Mouse (Mus musculus): ENCODE data around the gene Rabggtb. TPM values are rescaled to one million over a fixed set of nuclear protein-coding genes. Genes with fewer than 3 reads are reported as not detected.

The Rabggtb gene
- total RNA-seq, 2 experiments from 2014 or later: 64.1 to 65.0 TPM

DNA sequence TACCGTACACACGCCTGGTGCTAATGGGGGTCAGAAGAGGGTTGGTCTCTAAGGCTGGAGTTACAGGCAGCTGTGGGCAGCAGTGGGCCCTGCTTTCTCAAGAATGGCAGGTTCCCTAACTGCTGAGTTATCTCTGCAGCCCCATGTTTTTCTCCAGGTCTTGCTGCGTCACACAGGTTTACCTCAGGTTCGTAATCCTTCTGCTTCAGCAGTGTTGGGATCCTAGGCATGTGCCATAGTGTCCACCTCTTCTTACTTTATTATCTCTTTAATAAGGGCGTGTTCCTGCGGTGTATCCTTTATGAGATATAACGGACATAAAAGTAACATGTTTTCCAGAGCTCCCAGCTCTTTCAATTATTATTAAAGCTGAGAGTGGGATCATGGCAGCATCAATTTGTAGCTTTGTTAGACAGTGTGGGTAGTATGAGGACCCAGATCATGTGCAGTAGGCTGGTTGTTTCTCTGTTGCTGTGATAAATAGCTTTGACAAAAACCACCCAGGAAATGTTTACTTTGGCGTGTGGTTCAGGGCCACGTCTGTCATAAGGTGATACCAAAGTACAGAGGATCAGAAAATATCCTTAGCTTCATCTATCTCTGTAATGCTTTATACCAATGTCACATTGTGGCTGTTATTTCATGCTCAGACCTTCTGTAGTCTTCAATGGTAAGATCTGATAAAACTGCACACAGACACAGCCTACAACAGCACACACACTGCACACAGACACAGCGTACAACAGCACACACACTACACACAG is 8.5 kb upstream of the Rabggtb start:
- no peak for DNase-seq

DNA sequence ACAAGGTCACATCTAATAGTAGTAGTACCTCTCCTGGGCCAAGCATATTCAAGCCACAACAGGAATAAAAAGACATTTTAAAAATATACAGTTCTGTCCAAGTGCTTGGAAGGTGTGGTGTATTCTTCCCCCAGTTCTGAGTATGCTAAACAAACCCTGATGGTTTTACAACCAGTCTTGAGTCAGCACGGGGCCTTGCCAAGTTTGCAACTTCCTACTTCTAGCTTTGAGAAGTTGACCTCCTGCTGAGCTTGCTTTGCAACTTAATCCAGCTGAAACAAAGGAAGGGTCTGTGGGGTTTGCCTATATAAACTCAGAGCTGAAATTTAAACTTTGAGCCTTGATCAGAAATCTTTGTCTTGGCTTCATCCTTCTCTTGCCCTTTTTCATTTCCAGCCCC is 4.4 kb upstream of the Rabggtb start:
- no peak for DNase-seq

DNA sequence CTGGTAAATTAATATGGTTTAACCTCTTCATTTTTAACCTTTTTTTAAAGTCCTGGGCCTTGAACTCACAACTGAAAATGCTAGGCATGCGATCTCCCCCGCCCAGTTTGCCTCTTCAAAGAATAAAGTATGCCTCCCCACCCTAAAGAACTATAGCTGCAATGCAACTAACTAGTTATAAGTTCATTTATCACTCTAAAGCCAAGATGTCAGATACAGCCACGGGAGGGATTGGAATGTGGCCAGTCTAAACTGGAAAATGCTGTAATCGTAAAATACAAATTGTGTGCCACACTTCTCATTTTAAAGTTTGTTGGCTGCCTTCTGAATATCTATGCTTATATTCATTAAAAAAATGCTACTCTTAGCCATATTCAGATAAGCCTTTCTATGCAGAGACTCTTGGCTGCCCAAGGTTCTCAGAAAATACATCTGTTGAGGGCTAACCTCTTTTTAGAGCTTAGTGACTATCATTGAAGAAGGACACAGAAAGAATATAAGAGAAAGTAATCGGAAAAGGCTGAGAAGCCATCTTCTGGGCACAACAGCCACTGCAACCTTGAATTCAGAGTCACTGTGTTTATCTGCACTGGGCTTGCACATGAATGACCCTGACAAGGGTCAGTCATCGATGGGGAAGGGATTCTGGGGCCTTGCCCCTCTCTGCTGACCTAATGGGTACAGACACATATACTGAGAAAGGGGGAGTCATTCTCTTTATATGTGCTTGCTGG is 868 bp upstream of the Rabggtb start:
- DNase-seq: no peak

DNA sequence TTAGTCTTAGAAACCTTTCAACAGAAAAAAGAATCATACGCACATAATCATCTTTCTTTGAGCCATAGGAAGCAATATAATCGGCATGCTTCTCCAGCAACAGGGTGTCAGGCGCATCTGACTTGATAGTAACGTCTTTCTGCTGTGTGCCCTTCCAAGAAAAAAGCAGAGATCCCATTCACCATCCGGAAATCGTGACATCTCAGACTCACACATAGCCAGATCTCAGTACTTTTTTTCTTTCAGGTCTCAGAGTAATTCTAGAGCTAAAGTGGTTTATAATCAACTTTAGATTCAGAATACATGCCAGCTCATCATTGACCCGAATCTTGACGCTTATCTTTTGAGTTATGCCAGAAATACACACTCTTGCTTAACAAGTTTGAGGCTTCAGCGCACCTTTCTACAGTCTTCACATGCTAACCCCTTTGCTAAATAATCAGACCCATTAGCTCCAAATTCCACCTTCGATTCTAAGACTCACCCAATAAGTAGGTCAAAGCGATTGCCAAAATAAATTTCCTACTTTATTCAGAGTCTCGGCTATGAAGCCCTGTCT is 848 bp downstream of the Rabggtb start:
- no peak for DNase-seq

DNA sequence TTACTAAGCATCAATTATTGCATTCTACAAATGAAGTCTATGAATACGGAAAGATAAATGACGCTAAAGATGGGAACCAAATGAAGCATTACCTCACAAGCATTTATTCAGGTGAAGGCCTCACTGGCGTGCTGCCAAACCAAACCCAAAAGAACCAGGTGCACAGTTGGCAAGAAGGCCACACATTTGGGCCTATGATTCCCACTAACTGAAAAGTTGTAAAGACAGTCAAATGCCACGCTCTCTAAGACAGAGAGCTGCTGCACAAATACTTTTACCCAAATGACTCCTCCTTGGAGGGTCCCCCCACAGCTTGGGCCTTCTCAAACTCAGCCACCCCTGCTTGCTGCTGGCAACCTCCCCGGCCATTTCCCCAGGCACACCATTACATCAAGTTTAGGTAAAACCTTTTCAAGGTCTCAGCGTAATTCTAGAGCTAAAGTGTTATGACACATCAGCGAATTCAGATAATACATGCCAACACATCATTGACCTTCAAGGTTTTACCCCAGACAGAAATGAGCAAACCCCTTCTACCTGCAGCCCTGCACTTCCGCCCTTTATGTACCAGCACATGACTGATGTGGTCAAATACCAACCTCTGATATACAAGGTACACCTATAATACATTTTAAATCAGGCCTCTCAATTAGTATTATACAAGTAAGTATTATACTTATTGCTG is 1.5 kb downstream of the Rabggtb start:
- no peak for DNase-seq

DNA sequence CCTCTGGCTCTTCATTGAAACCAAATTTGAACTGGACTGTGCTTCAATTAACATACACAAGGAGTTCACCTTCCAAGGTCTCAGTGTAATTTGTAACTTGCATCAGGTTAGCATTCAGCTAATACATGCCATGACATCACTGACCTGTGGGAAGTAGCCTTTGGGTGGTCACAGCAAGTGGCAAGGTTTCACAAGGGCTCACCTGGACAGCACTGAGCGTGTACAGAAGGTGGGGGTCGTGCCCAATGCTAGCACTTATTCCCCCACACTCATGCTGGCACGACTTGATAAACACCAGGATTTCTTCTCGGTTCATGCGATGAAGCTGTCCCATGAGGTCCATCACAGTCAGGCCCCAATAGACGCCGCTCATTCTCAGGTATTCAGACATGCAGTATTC is 2.3 kb downstream of the Rabggtb start:
- no peak for DNase-seq

DNA sequence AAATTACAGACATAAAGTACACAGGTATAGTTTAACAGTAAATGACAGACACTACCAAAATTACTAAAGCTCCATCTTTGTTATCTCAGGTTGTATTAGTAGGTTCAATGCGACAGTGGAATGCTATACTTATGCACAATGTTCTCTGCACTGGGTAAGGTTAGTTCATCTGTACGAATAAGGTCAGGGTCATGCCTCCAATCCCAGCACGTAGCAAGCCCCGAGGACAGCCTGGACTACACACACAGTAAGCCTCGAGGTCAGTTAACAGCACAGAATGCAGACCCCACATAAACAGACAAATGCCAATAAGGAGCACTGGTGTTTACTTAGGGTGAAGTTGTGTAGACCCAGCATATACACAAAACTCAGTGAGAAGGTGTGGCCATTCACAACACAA is 3.9 kb downstream of the Rabggtb start:
- DNase-seq: no peak

DNA sequence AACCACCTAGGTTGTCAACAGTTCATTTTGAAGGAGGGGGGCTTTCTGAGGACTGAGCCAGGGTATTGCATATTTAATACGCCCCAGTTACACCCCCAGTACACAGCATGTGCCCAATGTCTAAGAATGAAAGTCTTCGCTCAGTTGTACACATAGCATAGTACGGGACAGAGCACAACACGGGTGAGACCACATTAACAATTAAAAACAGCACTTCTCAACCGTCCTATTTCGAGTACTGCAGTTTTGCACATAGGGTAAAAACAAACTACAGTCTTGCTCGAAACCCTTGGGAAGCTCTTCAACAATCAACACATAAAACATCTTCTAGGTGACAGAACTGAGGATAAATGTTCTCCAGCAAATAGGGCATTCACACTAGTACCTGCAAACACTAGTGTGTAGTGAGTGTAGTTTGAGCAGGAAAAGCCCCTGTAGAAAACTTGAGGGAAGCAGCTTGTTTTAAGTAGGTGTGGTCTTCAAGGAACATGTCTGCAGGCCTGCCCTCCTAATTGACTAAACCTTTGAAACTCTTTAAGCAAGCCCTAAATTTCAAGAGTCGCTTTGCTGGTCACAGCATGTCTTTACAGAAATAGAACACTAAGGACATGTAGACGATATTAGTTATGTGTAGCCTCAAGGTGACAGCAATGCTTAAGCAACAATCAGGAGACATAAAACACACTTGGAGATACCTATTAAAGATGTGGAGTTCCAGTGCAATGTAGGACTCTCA is 6.5 kb downstream of the Rabggtb start, which contains the start of gene Msh4:
TSS of gene Msh4 (minus strand) at position 3 of the 736 bp plus-strand sequence.
- no peak for DNase-seq

DNA sequence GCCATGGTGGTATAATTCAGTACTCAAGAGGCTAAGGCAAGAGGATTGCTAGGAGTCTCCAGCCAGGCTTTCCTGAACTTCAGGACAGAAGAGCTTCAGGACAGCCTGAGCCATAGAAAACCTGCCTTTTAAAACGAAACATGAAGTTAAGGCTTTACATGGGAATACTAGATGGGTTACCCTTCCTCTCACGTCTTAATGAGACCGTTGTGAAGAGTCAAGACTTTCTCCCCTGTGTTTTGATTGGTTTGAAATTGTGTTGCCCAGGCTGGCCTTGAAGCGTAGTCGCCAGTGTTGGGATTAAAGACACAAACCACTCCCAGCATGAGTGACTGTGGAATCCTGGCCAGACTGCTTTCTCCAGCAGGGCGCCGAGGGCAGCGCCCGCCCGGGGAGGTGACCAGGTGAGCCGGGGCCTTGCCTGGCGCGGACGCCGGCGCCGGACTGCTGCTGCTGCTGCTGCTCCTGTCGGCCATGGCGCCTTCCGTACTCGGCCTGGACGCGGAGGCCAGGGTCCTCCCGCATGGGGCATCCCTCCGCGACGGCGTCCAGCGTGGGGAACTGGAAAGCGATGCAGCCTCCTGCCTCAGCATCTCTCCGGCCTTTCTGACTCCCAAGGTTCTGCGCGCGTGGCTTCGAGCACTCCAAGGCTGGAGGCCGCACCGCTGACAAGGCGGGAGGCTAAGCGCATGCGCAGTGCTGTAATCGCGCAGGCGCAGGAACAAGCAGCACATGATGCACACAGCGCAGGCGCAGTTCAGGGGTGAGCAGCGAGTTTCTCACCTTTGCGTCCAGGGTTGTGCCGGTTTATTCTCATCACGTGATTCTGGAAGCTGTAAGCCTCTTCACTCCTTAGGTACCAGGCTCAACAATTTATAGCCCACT is 7.3 kb downstream of the Rabggtb start:
- DNase-seq: no peak

DNA sequence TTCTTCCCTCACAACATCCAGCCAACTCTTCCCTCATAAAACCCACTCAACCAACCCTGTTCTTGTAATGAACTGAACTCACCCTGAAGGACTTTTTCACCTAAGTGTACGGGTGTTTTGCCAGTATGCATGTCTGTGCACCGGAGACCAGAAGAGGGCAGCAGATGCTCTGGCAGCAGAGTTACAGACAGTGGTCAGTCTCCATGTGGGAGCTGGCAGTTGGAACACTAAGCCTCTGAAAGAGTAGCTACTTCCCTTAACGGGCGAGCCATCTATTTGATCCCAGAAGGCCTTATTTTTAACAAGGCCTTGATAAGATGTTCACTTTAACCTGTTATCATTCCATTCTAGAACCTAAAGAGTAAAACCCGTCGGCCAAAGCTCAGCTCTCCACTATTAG is 8.2 kb downstream of the Rabggtb start:
- DNase-seq: no peak

DNA sequence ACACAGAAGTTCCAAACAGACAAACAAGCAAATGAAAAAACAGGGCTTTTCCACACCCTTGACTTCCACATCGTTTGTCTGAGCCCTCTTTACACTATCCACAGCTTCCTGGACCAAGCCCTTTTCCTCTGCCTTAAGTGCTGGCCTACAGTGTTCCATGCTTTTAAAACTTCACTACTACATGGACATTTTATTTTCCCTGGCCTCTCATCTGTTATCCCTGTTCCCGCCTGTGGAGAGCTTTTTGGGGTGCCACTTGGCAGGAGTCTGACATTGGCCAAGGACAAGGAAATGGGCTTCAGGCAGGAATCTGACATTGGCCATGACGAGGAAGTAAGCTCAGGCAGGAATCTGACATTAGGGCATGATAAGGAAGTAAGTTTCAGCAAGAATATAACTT is 10.2 kb downstream of the Rabggtb start:
- DNase-seq: no peak

DNA sequence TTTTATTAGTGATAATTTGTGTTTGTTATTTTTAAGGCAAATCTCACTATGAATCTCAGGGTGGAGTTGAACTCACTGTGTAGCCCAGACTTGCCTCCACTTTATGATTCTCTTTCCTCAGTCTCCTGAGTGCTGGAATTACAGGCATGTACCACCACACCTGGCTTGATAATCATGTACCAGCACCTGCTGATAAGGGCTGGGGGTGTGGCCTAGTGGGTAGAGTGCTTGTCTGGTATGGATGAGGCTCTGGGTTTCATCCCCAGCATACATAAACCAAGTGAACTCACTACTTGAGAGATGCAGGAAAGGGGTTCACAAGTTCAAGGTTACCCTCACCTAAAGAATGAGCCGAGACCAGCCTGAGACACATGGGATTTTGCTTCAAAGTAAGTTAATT is 10.9 kb downstream of the Rabggtb start:
- no peak for DNase-seq

DNA sequence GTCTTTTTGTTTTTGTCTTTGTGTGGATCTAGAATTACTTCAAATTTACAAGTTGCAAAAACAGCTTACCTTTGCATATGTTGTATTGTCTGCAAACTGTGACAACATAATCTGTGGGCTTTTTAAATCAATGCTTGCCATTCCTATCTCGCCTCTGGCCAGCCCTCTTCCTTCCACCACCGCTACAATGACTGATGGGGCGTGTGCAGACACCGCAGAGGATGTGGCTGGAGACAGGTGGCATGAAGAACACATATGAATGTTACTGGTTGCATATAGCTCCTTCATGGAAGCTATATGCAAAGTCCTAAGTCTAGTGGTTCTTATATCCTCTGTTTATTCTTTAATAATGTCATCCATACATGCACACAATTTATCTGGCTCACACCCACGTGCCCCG is 15.6 kb downstream of the Rabggtb start:
- DNase-seq: no peak

DNA sequence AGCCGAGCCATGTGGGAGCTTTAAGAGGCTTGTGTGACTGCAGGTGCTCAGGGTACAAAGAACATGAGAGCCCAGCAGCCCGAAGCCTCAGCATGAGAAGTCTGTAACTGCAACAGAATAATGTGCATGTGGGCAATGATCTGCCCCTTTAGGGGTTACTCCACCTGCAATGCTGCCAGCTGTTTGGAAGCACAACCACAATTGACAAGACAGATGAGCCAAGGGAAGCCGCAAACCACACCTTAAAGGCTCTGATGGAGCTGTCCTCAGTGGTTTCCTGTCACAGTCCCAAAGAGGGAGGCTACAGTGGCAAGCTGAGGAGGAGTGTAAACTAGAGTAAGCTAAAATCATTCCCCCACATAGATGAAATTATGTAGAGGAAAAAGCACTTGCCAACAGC is 17.4 kb downstream of the Rabggtb start:
- DNase-seq: peak; percentile 24

DNA sequence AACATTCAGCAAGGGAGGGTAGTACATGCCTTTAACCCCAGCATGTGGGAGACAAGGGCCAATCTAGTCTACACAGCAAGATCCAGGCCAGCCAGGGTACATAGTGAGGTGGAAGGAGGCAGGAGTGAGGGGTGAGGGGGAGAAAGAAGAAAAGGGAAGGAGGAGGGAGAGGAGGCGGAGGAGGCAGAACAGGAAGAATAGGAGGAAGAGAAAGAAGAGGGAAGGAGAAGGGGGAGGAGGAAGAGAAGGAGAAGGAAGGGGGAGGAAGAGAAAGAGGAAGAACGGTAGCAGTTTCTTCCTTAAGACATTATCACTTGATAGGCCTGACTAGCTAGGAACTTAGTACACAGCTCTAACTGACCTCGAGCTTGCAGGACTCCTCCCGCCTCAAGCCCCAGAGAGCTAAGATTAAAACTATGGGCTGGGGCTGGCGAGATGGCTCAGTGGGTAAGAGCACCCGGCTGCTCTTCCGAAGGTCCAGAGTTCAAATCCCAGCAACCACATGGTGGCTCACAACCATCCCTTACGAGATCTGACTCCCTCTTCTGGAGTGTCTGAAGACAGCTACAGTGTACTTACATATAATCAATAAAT is 23.5 kb downstream of the Rabggtb start:
- DNase-seq: no peak

DNA sequence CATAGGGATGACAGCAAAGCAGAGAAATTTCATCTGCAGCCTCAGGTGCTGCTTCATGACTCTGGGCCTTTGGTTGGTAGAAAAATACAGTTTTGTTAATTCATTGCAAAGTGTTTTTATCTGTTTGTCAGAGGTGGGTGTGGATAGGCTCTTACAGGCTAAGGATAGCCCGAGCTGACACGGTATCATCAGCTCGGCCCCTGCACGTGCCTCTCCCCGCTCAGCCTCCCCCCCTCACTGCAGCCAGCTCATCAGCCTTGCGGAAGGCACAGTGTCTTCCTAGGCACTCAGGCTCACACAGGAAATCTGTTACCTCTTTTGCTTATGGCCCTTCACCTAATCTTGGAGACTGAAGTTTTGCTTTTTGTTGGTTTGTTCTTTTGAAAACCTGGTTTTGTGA is 24.7 kb downstream of the Rabggtb start:
- no peak for DNase-seq

DNA sequence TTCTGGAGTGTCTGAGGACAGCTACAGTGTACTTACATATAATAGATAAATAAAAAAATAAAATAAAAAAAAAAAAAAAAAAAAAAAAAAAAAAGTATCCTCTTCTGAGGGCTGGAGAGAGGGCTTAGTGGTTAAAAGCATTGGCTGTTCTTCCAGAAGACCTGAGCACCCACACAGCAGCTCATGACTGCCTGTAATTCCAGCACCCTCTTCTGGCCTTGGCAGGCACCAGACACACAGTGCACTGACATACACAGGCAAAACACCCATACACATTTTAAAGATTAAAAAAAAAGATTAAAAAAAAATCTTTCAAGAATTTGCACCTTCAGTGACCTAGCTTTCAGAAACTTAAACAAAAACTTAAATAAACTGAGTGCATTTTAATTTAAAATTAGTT is 26.5 kb downstream of the Rabggtb start:
- DNase-seq: no peak

DNA sequence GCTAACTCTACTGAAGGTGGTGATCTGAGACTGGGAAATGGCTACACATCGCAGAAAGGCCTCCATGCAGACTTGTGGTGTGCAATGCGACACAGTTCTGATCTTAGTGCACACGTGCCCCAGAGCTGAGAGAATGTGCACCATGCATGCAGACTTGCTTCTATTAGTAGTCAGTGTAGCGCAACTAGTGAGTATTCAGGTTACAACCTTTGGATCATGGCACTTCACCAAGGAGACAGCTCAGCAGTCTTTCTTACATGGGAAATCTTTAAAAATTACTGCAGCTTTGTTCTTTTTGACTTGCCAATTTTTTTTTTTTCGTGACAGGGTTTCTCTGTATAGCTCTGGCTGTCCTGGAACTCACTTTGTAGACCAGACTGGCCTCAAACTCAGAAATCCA is 41.4 kb downstream of the Rabggtb start:
- DNase-seq: no peak

DNA sequence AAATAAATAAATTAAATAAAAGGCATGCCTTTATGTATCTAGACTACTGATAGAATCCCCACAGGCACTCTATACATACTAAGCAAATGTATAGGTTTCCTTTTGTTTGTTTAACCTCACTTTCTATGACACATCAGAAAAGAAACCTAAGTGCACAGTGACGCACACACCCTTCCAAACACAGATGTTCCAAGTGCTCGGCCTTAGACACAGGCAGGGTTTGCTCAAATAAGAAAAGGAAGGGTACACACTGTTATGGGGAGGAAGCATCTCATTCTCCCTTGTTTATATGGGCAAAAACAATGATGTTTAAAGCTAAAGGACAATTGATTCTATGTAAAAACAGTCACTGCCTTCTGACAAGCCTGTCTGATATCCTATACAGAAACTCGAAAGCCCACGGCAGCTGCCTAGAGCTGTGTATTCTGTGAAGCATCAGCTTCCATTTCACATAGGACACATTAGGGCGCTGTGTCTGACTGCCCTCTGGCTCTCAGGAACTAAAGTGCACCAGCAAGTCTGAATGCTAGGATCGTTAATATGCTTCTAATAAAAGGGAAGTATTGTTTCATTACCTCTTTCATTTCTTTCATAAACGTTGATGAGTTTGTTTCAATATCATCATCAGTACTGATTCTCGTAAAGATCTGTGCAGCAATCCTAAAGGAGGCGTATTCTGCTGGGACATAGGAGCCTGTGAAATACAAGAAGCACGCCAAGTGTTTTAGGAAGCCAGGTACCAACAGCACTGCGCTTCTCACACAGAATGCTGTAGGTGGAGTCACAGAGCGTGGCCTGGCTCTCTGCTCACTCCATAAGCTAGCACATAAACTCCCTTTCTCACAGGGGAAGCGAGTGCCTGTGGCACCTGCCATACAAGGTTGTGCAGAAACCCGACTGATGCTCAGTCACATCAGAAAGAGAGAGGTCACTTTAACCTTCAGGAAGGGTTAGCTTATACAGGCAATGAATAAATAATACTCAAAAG is 45.4 kb downstream of the Rabggtb start:
- no peak for DNase-seq
